Mouse (Mus musculus): ENCODE data around the gene Cda.
"Not testable (repeated sequence)": the region's sequence is repeated elsewhere in the genome, so short reads cannot be mapped to it uniquely, and the experiment has no call there.

The Cda gene

DNA sequence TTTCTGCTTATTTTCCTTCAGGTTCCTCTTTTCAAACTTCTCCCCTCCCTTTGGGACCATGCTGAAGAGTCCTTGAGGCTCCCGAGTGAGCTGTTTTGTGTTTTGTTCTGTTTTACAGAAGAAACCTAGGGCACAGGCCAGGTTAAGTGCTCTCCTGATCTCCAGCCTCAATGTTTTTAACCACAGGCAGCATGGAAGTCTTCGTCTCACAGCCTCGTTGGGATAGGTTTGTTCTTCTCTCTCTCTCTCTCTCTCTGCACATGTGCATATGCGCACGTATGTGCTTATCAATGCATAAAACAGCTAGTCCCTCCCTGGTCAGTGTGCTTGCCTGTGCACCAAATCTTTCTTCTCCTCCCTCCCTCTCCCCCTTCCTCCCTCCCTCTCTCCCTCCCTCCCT is 30.9 kb downstream of the Cda start:
- Histone ChIP-seq H3K9me3 (ENCODE audit: low read length) (no peaks in the 10 kb centered on the region), H3K27me3 (ENCODE audit: insufficient read depth, low read length) (no peaks in the 10 kb centered on the region), H3K36me3 (ENCODE audit: insufficient read depth, low read length) (no peaks in the 10 kb centered on the region), H3K4me3 (replicated peaks; ENCODE audit: low read length) (no peak overlapping the region), H3K4me1 (replicated peaks; ENCODE audit: low read depth, low read length) (peaks cover 14% of the 10 kb centered on the region)
- no peak for TF ChIP-seq POU5F1 (IDR thresholded peaks at IDR 0.05; ENCODE audit: borderline replicate concordance, low read length)
- TF ChIP-seq CTCF (conservative IDR thresholded peaks at IDR 0.05; ENCODE audit: low read length): no peak
- TF ChIP-seq NANOG (IDR thresholded peaks at IDR 0.05; ENCODE audit: borderline replicate concordance, low read length): no peak

DNA sequence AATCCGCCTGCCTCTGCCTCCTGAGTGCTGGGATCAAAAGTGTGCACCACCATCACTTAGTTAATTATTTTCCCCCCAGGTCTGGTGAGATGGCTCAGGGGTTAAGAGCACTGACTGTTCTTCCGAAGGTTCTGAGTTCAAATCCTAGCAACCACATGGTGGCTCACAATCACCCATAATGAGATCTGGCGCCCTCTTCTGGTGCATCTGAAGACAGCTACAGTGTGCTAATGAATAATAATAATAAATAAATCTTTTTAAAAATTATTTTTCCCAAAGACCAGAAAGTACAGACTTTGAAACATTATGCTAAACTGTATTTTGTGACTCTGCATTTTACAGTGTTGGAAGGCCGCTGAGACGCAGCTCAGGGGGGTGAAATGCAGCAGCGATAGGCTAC is 32.1 kb downstream of the Cda start:
- Histone ChIP-seq H3K27me3 (ENCODE audit: insufficient read depth, low read length) (no peaks in the 10 kb centered on the region), H3K9me3 (ENCODE audit: low read length) (no peaks in the 10 kb centered on the region), H3K4me3 (replicated peaks; ENCODE audit: low read length) (no peak overlapping the region), H3K4me1 (replicated peaks; ENCODE audit: low read depth, low read length) (peaks cover 17% of the 10 kb centered on the region), H3K36me3 (ENCODE audit: insufficient read depth, low read length) (no peaks in the 10 kb centered on the region)
- TF ChIP-seq POU5F1 (IDR thresholded peaks at IDR 0.05; ENCODE audit: borderline replicate concordance, low read length): no peak
- peak; percentile 36 for TF ChIP-seq CTCF (conservative IDR thresholded peaks at IDR 0.05; ENCODE audit: low read length)

DNA sequence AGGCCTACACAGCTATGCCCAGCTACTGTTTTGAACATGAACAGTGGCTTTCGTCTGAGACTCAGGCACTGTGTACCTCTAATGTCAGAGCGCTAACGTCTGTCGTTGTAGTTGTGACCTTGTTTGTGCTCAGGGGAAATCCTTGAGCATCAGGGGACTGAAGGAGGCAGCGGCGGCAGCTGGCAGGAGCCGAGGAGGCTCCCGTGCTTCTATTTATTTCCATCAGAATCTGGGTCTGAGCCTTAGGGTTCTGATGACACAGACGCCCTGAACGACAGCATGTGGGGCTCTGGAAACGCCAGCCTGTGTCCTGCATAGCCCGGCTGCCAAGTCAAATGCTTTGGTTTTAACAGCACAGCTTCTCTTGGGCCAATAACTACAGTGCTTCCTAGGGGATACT is 32.8 kb downstream of the Cda start:
- no peaks in the 10 kb centered on the region for H3K36me3 ChIP-seq (ENCODE audit: insufficient read depth, low read length)
- no peaks in the 10 kb centered on the region for H3K9me3 ChIP-seq (ENCODE audit: low read length)
- no peaks in the 10 kb centered on the region for H3K27me3 ChIP-seq (ENCODE audit: insufficient read depth, low read length)
- H3K4me1 ChIP-seq (replicated peaks; ENCODE audit: low read depth, low read length): peaks cover 23% of the 10 kb centered on the region
- TF ChIP-seq NANOG (IDR thresholded peaks at IDR 0.05; ENCODE audit: borderline replicate concordance, low read length): no peak
- TF ChIP-seq POU5F1 (IDR thresholded peaks at IDR 0.05; ENCODE audit: borderline replicate concordance, low read length): no peak
- no peak for TF ChIP-seq CTCF (conservative IDR thresholded peaks at IDR 0.05; ENCODE audit: low read length)
- no peak overlapping the region for H3K4me3 ChIP-seq (replicated peaks; ENCODE audit: low read length)

DNA sequence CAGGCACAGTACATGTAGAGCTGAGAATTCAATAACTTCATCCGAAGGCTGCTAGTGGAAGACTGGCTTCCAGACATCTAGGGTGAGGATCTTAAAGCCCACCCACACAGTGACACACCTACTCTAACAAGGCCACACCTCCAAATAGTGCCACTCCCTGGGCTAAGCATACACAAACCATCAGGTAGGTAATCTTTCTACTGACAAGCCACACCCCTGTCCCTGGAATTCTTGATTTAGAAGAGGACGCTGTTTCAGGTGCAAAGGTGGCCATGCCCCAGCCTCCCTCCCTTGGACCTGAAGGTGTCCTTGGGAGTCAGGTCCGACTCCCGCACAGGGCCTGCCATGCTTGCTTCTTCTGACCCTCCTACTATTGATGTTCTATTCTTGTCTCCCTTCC is 34.7 kb downstream of the Cda start:
- Histone ChIP-seq H3K9me3 (ENCODE audit: low read length) (peaks cover 17% of the 10 kb centered on the region), H3K4me3 (replicated peaks; ENCODE audit: low read length) (no peak overlapping the region), H3K4me1 (replicated peaks; ENCODE audit: low read depth, low read length) (peaks cover 23% of the 10 kb centered on the region), H3K27me3 (ENCODE audit: insufficient read depth, low read length) (no peaks in the 10 kb centered on the region), H3K36me3 (ENCODE audit: insufficient read depth, low read length) (no peaks in the 10 kb centered on the region)
- TF ChIP-seq POU5F1 (IDR thresholded peaks at IDR 0.05; ENCODE audit: borderline replicate concordance, low read length) (no peak), CTCF (conservative IDR thresholded peaks at IDR 0.05; ENCODE audit: low read length) (no peak), NANOG (IDR thresholded peaks at IDR 0.05; ENCODE audit: borderline replicate concordance, low read length) (no peak)

DNA sequence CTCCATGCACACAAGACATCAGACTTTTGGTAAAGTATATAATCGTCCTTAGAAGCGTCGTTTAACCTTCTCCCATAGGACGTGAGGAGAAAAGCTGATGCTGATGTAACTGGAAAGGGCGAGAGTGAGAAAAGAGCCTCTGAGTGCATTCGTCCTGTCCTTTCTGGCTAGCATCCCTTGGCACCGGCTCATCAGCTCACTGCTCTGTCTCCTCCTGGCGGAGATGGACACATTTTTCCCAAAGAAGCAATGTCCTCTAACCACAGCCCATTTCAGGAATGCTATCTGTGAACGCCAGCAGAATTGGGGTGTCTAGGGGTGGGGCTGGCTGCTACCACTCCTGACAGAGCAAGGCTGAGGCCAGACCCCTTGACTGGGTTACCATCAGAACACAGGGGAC is 36.1 kb downstream of the Cda start:
- Histone ChIP-seq H3K27me3 (ENCODE audit: insufficient read depth, low read length) (no peaks in the 10 kb centered on the region), H3K4me1 (replicated peaks; ENCODE audit: low read depth, low read length) (peaks cover 23% of the 10 kb centered on the region), H3K9me3 (ENCODE audit: low read length) (peaks cover 30% of the 10 kb centered on the region), H3K4me3 (replicated peaks; ENCODE audit: low read length) (no peak overlapping the region), H3K36me3 (ENCODE audit: insufficient read depth, low read length) (no peaks in the 10 kb centered on the region)
- TF ChIP-seq CTCF (conservative IDR thresholded peaks at IDR 0.05; ENCODE audit: low read length) (no peak), POU5F1 (IDR thresholded peaks at IDR 0.05; ENCODE audit: borderline replicate concordance, low read length) (no peak), NANOG (IDR thresholded peaks at IDR 0.05; ENCODE audit: borderline replicate concordance, low read length) (no peak)

DNA sequence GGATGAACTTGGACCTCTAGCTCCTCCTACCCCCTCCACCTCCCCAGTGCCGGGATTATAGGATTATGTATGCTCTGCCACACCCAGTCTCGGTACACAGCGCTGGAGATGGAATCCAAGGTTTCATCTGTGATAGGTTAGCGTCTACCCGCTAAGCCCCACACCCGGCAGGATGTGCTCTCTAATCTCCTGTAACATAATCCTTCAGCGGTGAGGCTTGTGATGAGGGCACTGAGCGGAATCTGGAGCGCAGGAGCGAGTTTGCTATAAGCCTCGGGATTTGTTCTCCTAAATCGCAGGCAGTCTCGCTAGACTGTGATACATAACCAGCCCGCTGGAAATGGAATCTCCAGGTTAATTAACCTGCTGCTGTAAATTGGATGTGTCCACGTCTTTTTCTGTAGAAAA is 37.5 kb downstream of the Cda start:
- Histone ChIP-seq H3K4me3 (replicated peaks; ENCODE audit: low read length) (no peak overlapping the region), H3K27me3 (ENCODE audit: insufficient read depth, low read length) (no peaks in the 10 kb centered on the region), H3K4me1 (replicated peaks; ENCODE audit: low read depth, low read length) (peaks cover 27% of the 10 kb centered on the region), H3K9me3 (ENCODE audit: low read length) (peaks cover 33% of the 10 kb centered on the region), H3K36me3 (ENCODE audit: insufficient read depth, low read length) (no peaks in the 10 kb centered on the region)
- no peak for TF ChIP-seq CTCF (conservative IDR thresholded peaks at IDR 0.05; ENCODE audit: low read length)
- no peak for TF ChIP-seq NANOG (IDR thresholded peaks at IDR 0.05; ENCODE audit: borderline replicate concordance, low read length)

DNA sequence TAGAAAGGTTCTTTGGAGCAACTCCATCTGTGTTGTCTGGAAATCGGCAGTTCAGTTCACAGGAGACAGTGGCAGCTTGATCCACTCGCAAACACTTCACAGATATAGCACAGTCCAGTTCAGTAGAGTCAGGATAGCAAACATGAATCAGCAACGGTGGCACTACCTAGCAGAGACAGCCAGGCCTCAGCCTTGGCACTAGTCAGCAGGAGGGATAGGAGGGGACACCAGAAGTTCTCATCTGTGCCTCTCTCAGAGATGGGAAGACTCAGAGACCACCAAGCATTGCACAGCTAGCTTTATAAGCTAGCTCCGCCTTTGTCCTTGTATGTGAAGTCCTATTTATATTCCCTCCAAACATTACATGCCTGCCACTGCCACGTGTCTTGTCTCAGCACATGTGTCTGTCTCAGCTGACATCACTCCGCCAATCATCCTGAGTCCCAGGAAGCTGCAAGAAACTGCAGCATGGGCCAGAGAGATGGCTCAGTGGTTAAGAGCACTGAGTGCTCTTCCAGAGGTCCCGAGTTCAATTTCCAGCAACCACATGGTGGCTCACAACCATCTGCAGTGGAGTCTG is 39.8 kb downstream of the Cda start:
- Histone ChIP-seq H3K4me3 (replicated peaks; ENCODE audit: low read length) (no peak overlapping the region), H3K9me3 (ENCODE audit: low read length) (peaks cover 33% of the 10 kb centered on the region), H3K27me3 (ENCODE audit: insufficient read depth, low read length) (no peaks in the 10 kb centered on the region), H3K36me3 (ENCODE audit: insufficient read depth, low read length) (no peaks in the 10 kb centered on the region), H3K4me1 (replicated peaks; ENCODE audit: low read depth, low read length) (peaks cover 36% of the 10 kb centered on the region)
- TF ChIP-seq CTCF (conservative IDR thresholded peaks at IDR 0.05; ENCODE audit: low read length) (no peak), NANOG (IDR thresholded peaks at IDR 0.05; ENCODE audit: borderline replicate concordance, low read length) (no peak), POU5F1 (IDR thresholded peaks at IDR 0.05; ENCODE audit: borderline replicate concordance, low read length) (no peak)

DNA sequence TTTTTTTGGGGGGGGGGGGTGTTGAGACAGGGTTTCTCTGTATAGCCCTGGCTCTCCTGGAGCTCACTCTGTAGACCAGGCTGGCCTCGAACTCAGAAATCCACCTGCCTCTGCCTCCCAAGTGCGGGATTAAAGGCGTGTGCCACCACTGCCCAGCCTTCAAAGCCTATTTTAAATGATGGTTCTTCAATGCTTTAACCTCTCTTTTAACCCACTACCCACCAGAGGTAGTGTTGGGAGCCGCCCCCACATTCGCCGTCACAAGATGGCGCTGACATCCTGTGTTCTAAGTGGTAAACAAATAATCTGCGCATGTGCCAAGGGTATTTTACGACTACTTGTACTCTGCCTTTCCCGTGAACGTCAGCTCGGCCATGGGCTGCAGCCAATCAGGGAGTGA is 40.6 kb downstream of the Cda start:
- Histone ChIP-seq H3K4me1 (replicated peaks; ENCODE audit: low read depth, low read length) (peaks cover 41% of the 10 kb centered on the region), H3K9me3 (ENCODE audit: low read length) (peaks cover 33% of the 10 kb centered on the region)
- not testable (repeated sequence) for H3K4me3 ChIP-seq (replicated peaks; ENCODE audit: low read length); H3K36me3 ChIP-seq (ENCODE audit: insufficient read depth, low read length); H3K27me3 ChIP-seq (ENCODE audit: insufficient read depth, low read length)

DNA sequence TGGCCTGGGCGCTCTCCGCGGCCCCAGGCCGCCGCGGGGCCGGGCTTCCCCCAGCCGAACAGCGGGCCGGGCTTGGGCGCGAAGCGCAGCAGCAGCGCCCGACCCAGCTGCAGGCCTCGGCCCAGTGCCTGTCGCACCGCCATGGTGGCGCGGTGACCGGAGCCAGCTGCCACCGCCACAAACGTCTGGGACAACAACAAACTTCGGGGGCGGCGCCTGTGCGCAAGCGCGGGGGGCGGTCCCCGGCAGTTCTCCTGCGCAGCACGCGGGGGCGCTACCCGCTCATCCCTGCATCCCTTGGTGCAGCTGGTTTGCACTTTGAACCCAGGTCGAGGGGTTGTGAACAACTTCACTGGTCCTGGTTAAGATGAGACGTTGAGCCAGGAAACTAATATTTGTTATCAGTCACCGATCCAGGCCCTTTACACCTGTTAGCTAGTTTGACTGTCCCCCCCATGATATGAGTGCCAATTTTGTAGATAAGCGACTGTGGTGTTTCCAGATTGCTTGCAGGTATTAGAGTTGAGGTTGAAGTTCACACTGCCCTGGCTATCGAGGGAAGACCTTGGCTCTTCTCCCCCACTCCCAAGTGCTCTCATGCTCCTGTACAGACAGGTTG is 41.6 kb downstream of the Cda start, which contains the start of gene Pink1:
Gene Pink1 (minus strand): TSS at position 231 of the 619 bp plus-strand sequence.
- Histone ChIP-seq H3K27me3 (ENCODE audit: insufficient read depth, low read length) (no peaks in the 10 kb centered on the region), H3K4me3 (replicated peaks; ENCODE audit: low read length) (peak within 1 kb of the TSS; percentile 97), H3K36me3 (ENCODE audit: insufficient read depth, low read length) (no peaks in the 10 kb centered on the region), H3K4me1 (replicated peaks; ENCODE audit: low read depth, low read length) (peaks cover 46% of the 10 kb centered on the region), H3K9me3 (ENCODE audit: low read length) (peaks cover 33% of the 10 kb centered on the region)
- TF ChIP-seq CTCF (conservative IDR thresholded peaks at IDR 0.05; ENCODE audit: low read length) (peak; percentile 30), POU5F1 (IDR thresholded peaks at IDR 0.05; ENCODE audit: borderline replicate concordance, low read length) (no peak)
